Mouse (Mus musculus) kidney, adult 8-10 months (tissue): ENCODE results near the gene Apmap.
"Not testable (repeated sequence)": the region's sequence is repeated elsewhere in the genome, so short reads cannot be mapped to it uniquely, and the experiment has no call there.

Experiments used
- DNase-seq, 2 experiments: peaks; one replicate each; pipeline ENCODE4 v3.0.0; 2022

The Apmap gene

DNA sequence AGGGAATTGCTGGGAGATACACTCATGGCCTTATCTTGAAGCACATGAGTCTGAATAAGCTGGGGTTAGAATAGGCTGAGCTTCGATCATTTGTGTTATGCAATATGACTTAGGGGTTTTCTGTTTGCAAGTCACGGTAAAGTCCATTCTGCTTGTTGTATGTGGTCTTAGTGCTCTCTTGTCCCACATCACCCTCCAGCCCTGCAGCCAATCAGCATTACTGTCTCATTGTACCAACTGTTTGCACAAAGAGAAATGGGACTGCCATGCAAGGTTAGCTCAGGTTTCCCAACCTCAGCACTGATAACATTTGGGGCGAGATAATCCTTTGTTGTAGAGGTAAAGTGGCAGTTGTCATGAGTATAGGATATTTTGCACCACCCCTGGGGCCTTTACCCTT is 1.7 kb upstream of the Apmap start:
- no peak for DNase-seq

DNA sequence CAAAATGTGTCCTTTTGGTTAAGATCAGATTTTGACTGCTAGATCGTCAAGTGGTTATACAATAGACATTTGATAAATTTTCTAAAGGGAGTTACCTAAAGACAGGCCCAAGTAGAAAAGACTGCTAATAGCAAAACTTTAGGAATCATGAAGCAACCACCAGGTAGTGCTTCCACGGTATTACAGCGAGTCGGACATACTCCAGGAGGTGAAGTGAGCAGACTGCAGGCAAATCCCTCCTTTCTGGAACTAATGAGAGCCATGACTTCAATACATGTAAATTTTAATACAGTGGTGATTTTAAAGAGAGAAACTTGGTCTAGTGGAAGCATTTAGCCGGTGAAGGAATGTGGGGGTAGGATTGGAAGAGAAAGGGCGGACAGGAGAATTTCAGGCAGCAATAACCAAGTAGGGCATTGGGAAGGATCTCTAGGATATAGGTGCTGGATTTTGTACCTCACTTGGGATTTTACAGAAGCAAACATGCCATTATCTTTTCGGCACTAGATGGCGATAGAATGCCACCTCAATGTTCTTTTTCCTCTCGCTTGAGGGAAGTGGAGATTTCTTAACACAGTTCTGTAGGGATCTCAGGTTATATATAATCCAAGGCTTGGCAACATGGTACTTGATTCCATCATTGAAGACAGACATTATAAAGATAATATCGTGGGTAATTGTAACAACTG is 649 bp upstream of the Apmap start:
- peak; percentile 68 to 76 for DNase-seq

GRCm38 (mm10) chr2:150607086-150607485 is 1.3 kb downstream of the Apmap start:
- DNase-seq, result no peak

GRCm38 (mm10) chr2:150604802-150605201 is 3.6 kb downstream of the Apmap start:
- DNase-seq, result no peak

GRCm38 (mm10) chr2:150602166-150602565 is 6.2 kb downstream of the Apmap start:
- no peak for DNase-seq

- peak; percentile 25 to 49 for DNase-seq
Observed at GRCm38 (mm10) chr2:150600263-150600662, 8.1 kb downstream of the Apmap start.

DNA sequence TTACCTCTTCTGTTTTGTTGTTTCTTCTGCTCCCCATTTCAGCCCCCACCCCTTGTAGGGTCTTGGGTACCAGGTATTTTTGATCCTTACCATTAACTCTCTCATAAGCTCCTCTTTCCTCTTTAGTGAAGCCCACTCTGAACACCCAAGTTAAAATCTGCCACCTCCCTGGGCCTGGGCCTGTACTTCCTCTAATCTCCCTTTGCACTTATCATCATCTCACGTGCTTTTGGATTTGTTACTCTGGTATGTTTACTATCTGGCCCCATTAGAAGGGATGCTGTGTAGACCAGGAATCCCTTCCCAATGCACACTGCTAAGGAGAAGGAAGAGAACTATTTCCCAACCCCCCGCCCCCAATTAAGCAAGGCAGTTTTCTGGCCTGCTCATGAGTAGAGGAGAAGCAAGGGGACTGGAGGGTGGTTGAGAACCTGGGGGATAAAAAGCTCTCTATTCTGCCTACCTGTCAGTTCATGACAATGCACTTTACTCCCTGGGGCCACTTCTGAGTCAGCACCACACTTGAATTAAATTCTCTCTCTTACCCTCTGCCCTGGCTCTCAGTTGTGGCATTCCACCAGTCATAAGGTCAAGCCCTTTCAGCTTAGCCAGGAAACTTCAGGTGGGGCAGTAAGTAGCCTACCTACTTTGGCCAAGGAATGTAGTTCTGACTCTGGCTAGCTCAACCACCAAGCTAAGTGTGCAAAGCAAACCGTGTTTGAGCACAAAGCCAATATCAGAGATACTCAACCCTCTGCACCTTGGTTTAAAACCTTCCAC is 12.8 kb downstream of the Apmap start:
- DNase-seq, result peak; percentile 64 to 84

- DNase-seq, result no peak
Observed at GRCm38 (mm10) chr2:150589076-150589475, 19.3 kb downstream of the Apmap start.

DNA sequence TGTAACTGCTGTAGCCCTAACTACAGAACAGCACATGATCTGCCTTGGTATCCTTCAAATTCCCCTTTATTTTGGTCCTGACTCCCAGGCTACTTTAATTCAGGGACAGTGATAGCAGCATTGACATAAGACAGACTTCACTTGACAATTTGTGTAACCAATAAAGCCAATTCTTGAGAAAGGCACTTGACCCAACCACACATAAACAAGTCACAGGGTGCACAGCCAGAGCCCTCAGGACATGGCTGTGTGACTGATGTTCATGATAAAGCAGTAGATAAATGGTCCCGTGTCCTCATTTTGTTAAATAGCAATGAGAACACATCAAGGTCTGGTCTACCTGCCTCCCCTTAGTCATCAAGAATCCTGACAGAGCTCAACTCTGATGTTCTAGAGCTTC is 28.7 kb downstream of the Apmap start:
- no peak for DNase-seq

GRCm38 (mm10) chr2:150578603-150579002 is 29.8 kb downstream of the Apmap start:
- DNase-seq, result no peak

GRCm38 (mm10) chr2:150576256-150576655 is 32.1 kb downstream of the Apmap start:
- DNase-seq, result no peak

DNA sequence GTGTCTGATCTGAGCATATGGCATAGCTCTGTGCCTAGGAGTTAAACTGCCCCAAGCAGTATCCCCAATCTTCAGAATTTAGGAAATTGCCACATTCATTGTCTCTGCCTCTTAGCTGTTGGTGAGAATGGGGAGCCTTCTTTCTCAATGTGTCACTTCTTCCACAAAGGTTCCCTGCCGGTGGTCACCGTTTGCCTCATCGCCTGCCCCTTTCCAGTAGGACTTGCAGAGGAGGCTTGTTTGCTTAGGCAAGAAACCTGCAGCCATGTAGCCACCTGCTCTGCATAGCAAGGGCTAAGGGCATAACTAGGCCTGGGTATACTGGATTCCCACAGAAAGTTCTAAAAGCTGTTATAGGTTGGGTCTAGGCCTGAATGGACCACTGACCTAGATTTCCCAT is 35.9 kb downstream of the Apmap start:
- DNase-seq, result no peak

DNA sequence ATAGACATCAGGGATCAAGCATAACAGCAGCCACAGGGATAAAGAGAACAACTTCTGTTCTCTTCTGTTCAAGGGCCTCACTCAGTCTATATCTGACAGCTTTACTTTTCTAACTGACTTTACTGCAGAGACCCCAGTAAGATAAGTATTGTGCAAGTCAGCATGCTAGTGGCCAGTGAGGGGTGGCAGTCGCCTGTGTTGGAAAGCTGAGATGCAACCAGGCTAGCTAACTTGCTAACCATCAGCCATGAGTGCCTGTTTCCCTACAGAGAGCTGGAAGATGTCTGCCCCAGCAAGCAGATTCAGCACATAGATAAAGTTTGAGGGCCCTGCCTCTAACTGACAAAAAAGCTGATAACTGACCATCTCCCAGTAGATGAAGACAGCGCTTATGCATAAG is 37.6 kb downstream of the Apmap start:
- no peak for DNase-seq

DNA sequence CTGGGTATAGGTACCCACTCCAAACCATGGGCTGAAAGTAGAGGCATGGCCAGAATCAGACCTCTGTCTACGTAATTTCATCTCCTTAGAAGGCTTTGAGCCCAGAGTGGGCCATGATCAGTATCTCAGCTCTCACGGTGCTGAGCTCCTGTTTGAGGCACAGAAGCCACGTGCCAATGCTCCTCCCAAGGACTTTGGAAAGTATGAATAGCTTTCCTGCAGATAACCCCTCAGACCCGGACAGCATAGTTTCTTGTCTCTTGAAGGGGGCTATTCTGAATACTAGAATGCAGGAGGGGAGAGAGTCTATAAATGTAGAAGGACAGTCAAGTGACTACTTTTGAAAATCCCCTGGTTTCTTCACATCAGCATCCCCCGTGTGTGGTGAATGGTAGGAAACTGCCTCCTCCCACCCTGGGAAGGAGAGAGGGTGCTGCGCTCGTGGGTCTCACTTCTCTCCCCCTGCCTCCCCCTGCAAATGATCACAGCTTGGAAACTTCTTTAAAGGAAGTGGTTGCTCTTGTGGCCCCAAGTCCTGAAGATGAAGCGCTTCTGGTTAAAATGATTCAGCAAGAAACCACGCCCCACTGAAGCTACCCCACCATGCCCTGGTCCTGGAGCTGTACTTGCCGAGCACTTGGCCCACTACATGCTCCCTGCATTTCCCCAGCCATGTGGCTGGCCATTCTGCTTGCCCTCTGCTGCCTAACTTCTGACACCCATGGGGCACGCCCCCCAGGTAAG is 38.3 kb downstream of the Apmap start, which contains the start of gene Cst7:
Gene Cst7, plus strand, starts transcription at position 569 of the 744 bp plus-strand sequence.
- DNase-seq, result no peak

- no peak for DNase-seq
Observed at GRCm38 (mm10) chr2:150567051-150567450, 41.3 kb downstream of the Apmap start.

DNA sequence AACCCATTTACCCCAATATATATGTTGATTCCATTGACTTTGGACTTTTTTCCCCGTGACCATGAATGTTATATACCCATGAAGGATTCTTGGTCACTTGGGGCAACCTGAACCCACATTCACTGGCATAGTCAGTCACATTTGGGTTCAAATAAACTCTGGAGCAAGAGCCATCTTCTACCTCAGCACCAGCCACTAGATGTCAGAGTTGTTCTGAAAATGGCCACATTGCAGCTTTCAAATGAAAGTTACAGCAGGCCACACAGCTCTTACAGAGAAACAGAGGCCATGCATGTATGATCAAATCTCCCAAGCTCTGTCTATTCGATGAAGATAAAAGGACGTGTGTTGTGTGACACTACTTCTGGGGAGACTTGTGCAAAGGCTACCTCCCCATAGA is 49.8 kb downstream of the Apmap start:
- DNase-seq, result peak; percentile 12 to 44

DNA sequence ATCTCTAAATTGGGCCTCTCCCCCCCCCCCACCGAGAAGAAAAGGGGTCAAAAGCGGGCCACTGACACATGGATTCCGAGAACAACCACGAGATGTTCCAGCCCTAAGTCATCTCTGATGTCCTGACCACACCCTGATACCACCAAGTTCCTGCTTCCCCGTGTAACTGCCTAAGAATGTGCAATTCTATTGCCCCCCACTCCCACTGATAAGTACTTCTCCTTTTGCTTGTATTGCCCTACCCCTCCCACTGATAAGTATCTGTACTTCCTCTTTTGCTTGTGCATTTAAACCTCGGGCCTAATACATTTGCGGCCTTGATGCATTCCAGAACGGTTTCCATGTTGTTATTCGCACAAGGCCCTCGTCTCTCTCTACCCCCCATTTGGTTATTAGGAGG is 58.8 kb downstream of the Apmap start:
- DNase-seq, result not testable (repeated sequence)
